Mouse (Mus musculus) urinary bladder, postnatal 0 days (tissue): ENCODE results near the gene Pcgf6. TPM values are rescaled to one million over a fixed set of nuclear protein-coding genes. Genes with fewer than 3 reads are reported as not detected.

Experiments used
- polyA plus RNA-seq: library from polyadenylated mRNA; unstranded; fragments of >200 nt; fragmentation: Nextera tagmentation; extraction: Ambion mirVana; gene quantifications from 2 replicates; pipeline ENCODE4 v1.2.1, GENCODE M21; 2015

Gene Pcgf6
- 8.2 and 8.9 TPM in 2 replicates for polyA plus RNA-seq

GRCm38 (mm10) chr19:47050271-47051032, at the start of gene Pcgf6:
Gene Pcgf6 (minus strand): TSS chr19:47050906.

GRCm38 (mm10) chr19:47090550-47091156, 39.9 kb upstream of the Pcgf6 start, which contains the start of the genes Usmg5 and Pdcd11:
Gene Usmg5 (minus strand): TSS chr19:47090647.
Gene Pdcd11 (plus strand): TSS chr19:47090768.

GRCm38 (mm10) chr19:47067096-47067882, 16.6 kb upstream of the Pcgf6 start, which contains the start of gene Taf5:
Gene Taf5 (plus strand): TSS chr19:47067746.

GRCm38 (mm10) chr19:47014447-47015381, 36.0 kb downstream of the Pcgf6 start, which contains the start of the genes Ina and Nt5c2:
Gene Ina (plus strand): TSS chr19:47014698.
Gene Nt5c2 (minus strand): TSS chr19:47015153.

Other genes starting within 250 kb of the Pcgf6 start
- 0.11 and 0.14 TPM in 2 replicates for gene Ina, start 36.2 kb downstream of the Pcgf6 start, polyA plus RNA-seq
- gene Nt5c2, start 35.8 kb downstream of the Pcgf6 start, polyA plus RNA-seq: 48.2 and 55.6 TPM in 2 replicates
- gene Taf5, start 16.8 kb upstream of the Pcgf6 start, polyA plus RNA-seq: 1.5 TPM in 2 replicates
- gene Usmg5, start 39.7 kb upstream of the Pcgf6 start, polyA plus RNA-seq: 1,773 and 2,057 TPM in 2 replicates
- 4.2 and 4.4 TPM in 2 replicates for gene Pdcd11, start 39.9 kb upstream of the Pcgf6 start, polyA plus RNA-seq
- 5.7 and 6.2 TPM in 2 replicates for gene Calhm2, start 87.4 kb upstream of the Pcgf6 start, polyA plus RNA-seq
- not detected in 2 replicates for gene Calhm1, start 93.3 kb upstream of the Pcgf6 start, polyA plus RNA-seq
- not detected in 2 replicates for gene Calhm3, start 106.9 kb upstream of the Pcgf6 start, polyA plus RNA-seq
- gene Neurl1a, start 127.9 kb upstream of the Pcgf6 start, polyA plus RNA-seq: 9.6 and 13.2 TPM in 2 replicates